Mouse (Mus musculus) gastrocnemius, postnatal 10 days (tissue): ENCODE measurements at regions not wholly inside any gene's neighbourhood (a gene's known extent, or its start where the extent isn't known, plus 50 kb on each side); places are given as distances from the start of the nearest gene placed in this dataset.

Experiments
- DNase-seq: peaks from one replicate; pipeline ENCODE4 v3.0.0; 2021; ENCODE audit warnings: mixed read lengths

GRCm38 (mm10) chr12:27283964-27284363, 58.4 kb downstream of the Sox11 start:
- DNase-seq = no peak

- no peak for DNase-seq
Measured at GRCm38 (mm10) chr12:27261965-27262364, 80.4 kb downstream of the Sox11 start.

GRCm38 (mm10) chr12:27254125-27254524, 88.2 kb downstream of the Sox11 start:
- DNase-seq = no peak

DNA sequence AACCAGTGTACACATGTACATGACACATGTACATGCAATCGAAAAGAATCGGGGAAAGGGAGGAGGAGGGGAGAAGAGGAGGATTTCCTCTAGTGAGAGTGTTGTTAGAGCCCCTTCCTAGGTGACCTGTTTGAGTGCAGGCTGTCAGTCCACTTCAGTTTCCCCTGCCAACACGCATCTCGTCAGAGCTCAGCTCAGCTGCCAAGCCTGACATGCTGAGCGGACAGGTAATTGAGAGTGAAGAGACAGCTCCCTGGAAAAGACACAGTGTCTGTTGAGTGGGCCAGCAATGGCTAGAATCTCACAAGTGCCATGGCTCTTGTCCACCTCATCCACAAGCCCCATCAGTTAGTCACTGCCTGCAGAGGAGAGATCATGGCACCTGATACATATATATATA, 90.9 kb downstream of the Sox11 start:
- no peak for DNase-seq

DNA sequence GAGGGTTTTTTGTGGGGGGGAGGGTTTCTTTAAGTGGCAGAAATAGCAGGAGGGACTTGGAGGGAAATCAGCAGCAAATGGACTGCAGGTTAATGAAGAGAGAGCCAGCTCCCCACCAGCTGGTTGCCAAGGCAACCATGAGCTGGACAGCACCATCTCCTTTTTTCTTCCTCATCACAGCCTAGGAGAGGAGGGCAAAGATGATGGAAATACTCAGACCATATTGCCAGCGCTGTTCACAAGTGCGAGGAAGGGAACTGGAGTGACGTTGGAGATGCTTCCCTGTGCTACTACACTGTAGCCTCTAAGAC, 93.9 kb downstream of the Sox11 start:
- no peak for DNase-seq

DNA sequence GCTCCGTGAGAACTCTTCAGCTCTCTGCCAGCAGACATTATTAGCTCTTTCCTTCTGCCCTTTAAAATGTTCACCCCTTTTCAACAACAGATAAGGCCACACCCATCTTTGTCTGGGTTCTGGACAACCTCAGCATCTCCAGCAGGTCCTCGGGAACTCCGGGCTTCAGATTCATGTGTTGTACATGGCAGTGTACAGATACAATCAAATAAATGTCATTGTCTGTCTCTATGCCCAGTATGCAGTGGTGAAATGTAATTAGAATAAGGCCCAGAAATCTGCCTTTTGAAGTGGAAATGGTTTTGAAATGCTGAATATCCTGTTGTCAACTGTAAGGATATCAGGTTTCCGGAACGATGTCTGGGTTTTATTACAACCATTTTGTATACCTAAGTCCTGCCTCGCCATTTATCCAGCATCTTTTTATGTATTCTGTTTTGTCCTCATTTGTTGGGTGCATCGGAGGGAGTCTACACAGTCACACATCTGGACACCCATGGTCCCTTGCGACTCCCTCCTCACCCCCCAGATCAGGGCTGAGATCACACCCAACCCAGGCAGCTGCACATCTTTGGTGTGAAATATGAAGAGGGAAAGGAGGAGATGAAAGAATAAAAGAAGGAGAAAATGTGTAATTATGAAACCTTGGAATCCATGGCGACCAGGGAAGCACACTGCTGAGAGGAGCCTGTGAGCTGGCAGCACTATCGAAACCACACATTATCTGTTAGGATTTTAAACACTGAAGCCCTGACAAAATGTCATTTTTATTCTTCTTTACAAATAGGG, 94.4 kb downstream of the Sox11 start:
- DNase-seq = no peak

GRCm38 (mm10) chr12:27235748-27236147, 106.6 kb downstream of the Sox11 start:
- no peak for DNase-seq

DNA sequence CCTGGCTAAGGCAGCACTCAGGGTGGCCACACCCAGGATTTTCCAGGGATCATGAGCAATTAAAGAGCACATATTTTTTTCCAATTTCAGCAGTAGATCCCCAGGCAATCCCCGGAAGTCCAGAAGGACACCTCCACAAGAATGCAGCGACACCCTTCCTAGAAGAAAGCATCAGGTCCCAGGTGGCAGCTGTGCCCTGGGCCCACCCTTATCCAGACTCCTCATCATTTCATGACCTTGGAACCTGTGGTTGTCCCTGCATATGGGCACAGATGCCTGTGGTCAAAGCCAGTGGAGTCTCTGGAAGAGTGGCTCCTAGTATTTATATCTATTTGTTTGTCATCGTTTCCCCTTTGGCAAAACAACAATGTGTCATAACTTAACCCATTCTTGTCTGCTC, 120.8 kb downstream of the Sox11 start:
- DNase-seq = no peak

GRCm38 (mm10) chr12:27201191-27201590, 141.2 kb downstream of the Sox11 start:
- no peak for DNase-seq

- DNase-seq = no peak
Measured at GRCm38 (mm10) chr12:27194001-27194400, 148.4 kb downstream of the Sox11 start.

GRCm38 (mm10) chr12:27191916-27192315, 150.5 kb downstream of the Sox11 start:
- DNase-seq = no peak

GRCm38 (mm10) chr12:27187480-27187879, 154.9 kb downstream of the Sox11 start:
- DNase-seq = no peak

GRCm38 (mm10) chr12:27182397-27183375, 159.7 kb downstream of the Sox11 start:
- no peak for DNase-seq

DNA sequence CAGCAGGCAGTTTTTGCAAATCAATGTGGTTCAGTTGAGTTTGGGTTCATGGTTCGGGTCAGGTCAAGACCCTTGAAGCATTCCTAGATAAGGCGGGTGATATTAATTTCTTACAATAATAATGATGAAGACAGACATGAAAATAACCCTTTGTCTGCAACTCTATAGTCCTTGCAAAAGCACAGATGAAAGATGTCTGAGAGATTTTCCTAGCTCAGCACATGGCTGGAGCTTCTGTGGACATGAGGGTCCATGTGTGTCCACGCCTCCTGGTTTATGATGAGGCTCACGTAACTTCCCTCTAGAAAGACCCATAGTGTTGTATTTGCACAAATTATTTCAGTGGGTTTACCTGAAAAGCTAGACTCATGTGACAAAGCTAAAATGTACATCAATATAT, 168.8 kb downstream of the Sox11 start:
- DNase-seq = no peak

GRCm38 (mm10) chr12:27173151-27173550, 169.2 kb downstream of the Sox11 start:
- DNase-seq = no peak

- DNase-seq = no peak
Measured at GRCm38 (mm10) chr12:27171595-27171994, 170.8 kb downstream of the Sox11 start.

- no peak for DNase-seq
Measured at GRCm38 (mm10) chr12:27164920-27165504, 177.4 kb downstream of the Sox11 start.

DNA sequence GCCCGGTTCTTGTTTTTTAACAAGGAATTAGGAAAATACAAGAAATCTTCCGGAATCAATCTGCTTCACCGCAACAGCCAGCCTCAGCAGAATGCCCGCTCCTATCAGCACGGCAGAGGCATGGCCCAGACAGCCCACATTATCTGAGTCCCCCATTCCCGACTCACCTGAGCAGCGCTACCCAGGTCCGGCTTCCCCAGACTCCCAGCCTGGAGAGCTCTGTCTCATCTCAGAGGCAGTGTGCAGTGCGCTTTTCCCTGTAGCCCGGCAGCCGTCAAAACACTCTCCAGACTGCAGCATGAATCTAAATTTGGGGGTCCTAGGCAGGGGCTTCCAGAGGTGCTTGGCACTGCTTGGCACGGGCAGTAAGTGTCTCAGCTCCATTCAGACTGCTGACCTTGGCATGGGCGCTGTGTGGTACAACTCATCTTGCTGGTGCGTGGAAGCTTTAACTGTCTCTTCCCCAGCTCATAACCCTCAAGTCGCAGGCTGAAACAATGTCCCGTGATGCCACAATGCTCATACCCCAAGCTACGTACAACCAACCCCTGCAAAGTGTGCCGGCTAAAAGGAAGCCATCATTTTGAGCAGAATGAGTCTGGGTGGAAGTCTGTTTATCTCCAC, 182.2 kb downstream of the Sox11 start:
- no peak for DNase-seq

- DNase-seq = no peak
Measured at GRCm38 (mm10) chr12:27159416-27160062, 182.8 kb downstream of the Sox11 start.

GRCm38 (mm10) chr12:27150871-27151853, 191.2 kb downstream of the Sox11 start:
- no peak for DNase-seq

GRCm38 (mm10) chr12:27143310-27143709, 199.1 kb downstream of the Sox11 start:
- no peak for DNase-seq
